Mouse (Mus musculus): Measurements from ENCODE around the gene Fam209. TPM values are rescaled to one million over a fixed set of nuclear protein-coding genes. Genes with fewer than 3 reads are reported as not detected.

Fam209 gene
- polyA plus RNA-seq, 1 experiment from 2014 or later, result not detected

- no peaks in the 10 kb centered on the region for H3K27me3 ChIP-seq (ENCODE audit: control insufficient read depth, insufficient read depth, low read length)
- whole genome bisulfite sequencing, result 89% methylated on average over 4 of the region's 4 CpGs
- H3K4me3 ChIP-seq (ENCODE audit: low read length), result no peak overlapping the region
- H3K9ac ChIP-seq (ENCODE audit: low read depth, low read length), result no peak overlapping the region
- no peak overlapping the region for H3K4me2 ChIP-seq (replicated peaks; ENCODE audit: low read depth, low read length)
- no peak for ATAC-seq (ENCODE audit: low FRiP score, low TSS enrichment)
- no peaks in the 10 kb centered on the region for H3K9me3 ChIP-seq (ENCODE audit: control insufficient read depth, low read length)
- no peaks in the 10 kb centered on the region for H3K4me1 ChIP-seq (ENCODE audit: control insufficient read depth, insufficient read depth, low read length)
- no peak overlapping the region for H3K27ac ChIP-seq (ENCODE audit: low read depth, low read length)
- peaks cover 64% of the 10 kb centered on the region for H3K36me3 ChIP-seq (ENCODE audit: control insufficient read depth, insufficient read depth, low read length)
These were observed 24.0 kb upstream of the Fam209 start for GRCm38 (mm10) chr2:172448329-172448728.

GRCm38 (mm10) chr2:172450640-172451039, 21.7 kb upstream of the Fam209 start:
- Histone ChIP-seq H3K4me2 (replicated peaks; ENCODE audit: low read depth, low read length) (no peak overlapping the region), H3K9ac (ENCODE audit: low read depth, low read length) (no peak overlapping the region), H3K27ac (ENCODE audit: low read depth, low read length) (no peak overlapping the region), H3K4me3 (ENCODE audit: low read length) (no peak overlapping the region), H3K9me3 (ENCODE audit: control insufficient read depth, low read length) (no peaks in the 10 kb centered on the region), H3K36me3 (ENCODE audit: control insufficient read depth, insufficient read depth, low read length) (peaks cover 69% of the 10 kb centered on the region), H3K27me3 (ENCODE audit: control insufficient read depth, insufficient read depth, low read length) (no peaks in the 10 kb centered on the region), H3K4me1 (ENCODE audit: control insufficient read depth, insufficient read depth, low read length) (no peaks in the 10 kb centered on the region)
- no peak for ATAC-seq (ENCODE audit: low FRiP score, low TSS enrichment)
- 88% methylated on average over 6 of the region's 6 CpGs for WGBS

GRCm38 (mm10) chr2:172452031-172452430, 20.3 kb upstream of the Fam209 start:
- peaks cover 59% of the 10 kb centered on the region for H3K36me3 ChIP-seq (ENCODE audit: control insufficient read depth, insufficient read depth, low read length)
- no peak overlapping the region for H3K4me3 ChIP-seq (ENCODE audit: low read length)
- no peaks in the 10 kb centered on the region for H3K27me3 ChIP-seq (ENCODE audit: control insufficient read depth, insufficient read depth, low read length)
- H3K9ac ChIP-seq (ENCODE audit: low read depth, low read length), result no peak overlapping the region
- no peak overlapping the region for H3K4me2 ChIP-seq (replicated peaks; ENCODE audit: low read depth, low read length)
- no peaks in the 10 kb centered on the region for H3K9me3 ChIP-seq (ENCODE audit: control insufficient read depth, low read length)
- 95% methylated on average over 4 of the region's 4 CpGs for WGBS
- H3K27ac ChIP-seq (ENCODE audit: low read depth, low read length), result no peak overlapping the region
- H3K4me1 ChIP-seq (ENCODE audit: control insufficient read depth, insufficient read depth, low read length), result no peaks in the 10 kb centered on the region
- no peak for ATAC-seq (ENCODE audit: low FRiP score, low TSS enrichment)

DNA sequence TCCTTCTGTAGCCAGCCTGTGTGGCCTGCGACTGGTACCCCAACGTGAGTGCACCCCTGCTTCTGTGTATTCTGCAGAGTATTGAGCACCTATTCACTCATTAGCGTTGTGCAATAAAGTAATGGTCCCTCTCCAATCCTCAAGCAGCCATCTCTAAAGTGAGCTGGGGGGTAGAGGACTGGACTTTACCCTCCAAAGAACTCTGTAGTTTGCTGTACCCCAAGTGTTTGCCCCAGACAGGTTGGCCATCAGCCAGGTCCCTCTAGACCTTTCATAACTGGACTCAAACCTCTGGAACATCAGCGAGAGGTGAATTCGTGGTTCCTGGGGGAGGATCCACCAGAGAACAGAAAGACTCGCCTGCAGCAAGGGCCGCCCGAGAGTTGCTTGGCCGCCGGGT, 19.9 kb upstream of the Fam209 start:
- H3K36me3 ChIP-seq (ENCODE audit: control insufficient read depth, insufficient read depth, low read length), result peaks cover 56% of the 10 kb centered on the region

GRCm38 (mm10) chr2:172458496-172458895, 13.8 kb upstream of the Fam209 start, which contains the start of gene Gcnt7:
Gene Gcnt7 (minus strand): TSS chr2:172458596.
- no peaks in the 10 kb centered on the region for H3K27me3 ChIP-seq (ENCODE audit: control insufficient read depth, insufficient read depth, low read length)
- H3K4me1 ChIP-seq (ENCODE audit: control insufficient read depth, insufficient read depth, low read length), result no peaks in the 10 kb centered on the region
- no peak within 1 kb of the TSS for H3K4me3 ChIP-seq (ENCODE audit: low read length)
- no peak within 1 kb of the TSS for H3K9ac ChIP-seq (ENCODE audit: low read depth, low read length)
- no peak within 1 kb of the TSS for H3K4me2 ChIP-seq (replicated peaks; ENCODE audit: low read depth, low read length)
- H3K27ac ChIP-seq (ENCODE audit: low read depth, low read length), result no peak within 1 kb of the TSS
- no peaks in the 10 kb centered on the region for H3K9me3 ChIP-seq (ENCODE audit: control insufficient read depth, low read length)
- no peak for ATAC-seq (ENCODE audit: low FRiP score, low TSS enrichment)
- peaks cover 17% of the 10 kb centered on the region for H3K36me3 ChIP-seq (ENCODE audit: control insufficient read depth, insufficient read depth, low read length)
- 89% methylated on average over 11 of the region's 11 CpGs for WGBS

More for the DNA sequence above, 19.9 kb upstream of the Fam209 start:
- no peak for ATAC-seq (ENCODE audit: low FRiP score, low TSS enrichment)
- Histone ChIP-seq H3K4me2 (replicated peaks; ENCODE audit: low read depth, low read length) (no peak overlapping the region), H3K4me3 (ENCODE audit: low read length) (no peak overlapping the region), H3K9ac (ENCODE audit: low read depth, low read length) (no peak overlapping the region), H3K9me3 (ENCODE audit: control insufficient read depth, low read length) (no peaks in the 10 kb centered on the region), H3K4me1 (ENCODE audit: control insufficient read depth, insufficient read depth, low read length) (no peaks in the 10 kb centered on the region), H3K27me3 (ENCODE audit: control insufficient read depth, insufficient read depth, low read length) (no peaks in the 10 kb centered on the region), H3K27ac (ENCODE audit: low read depth, low read length) (no peak overlapping the region)
- 95% methylated on average over 10 of the region's 10 CpGs for WGBS

GRCm38 (mm10) chr2:172460647-172461046, 11.7 kb upstream of the Fam209 start:
- Histone ChIP-seq H3K4me3 (ENCODE audit: low read length) (no peak overlapping the region), H3K4me2 (replicated peaks; ENCODE audit: low read depth, low read length) (no peak overlapping the region), H3K27ac (ENCODE audit: low read depth, low read length) (no peak overlapping the region), H3K9ac (ENCODE audit: low read depth, low read length) (no peak overlapping the region), H3K36me3 (ENCODE audit: control insufficient read depth, insufficient read depth, low read length) (peaks cover 32% of the 10 kb centered on the region), H3K9me3 (ENCODE audit: control insufficient read depth, low read length) (no peaks in the 10 kb centered on the region), H3K4me1 (ENCODE audit: control insufficient read depth, insufficient read depth, low read length) (no peaks in the 10 kb centered on the region), H3K27me3 (ENCODE audit: control insufficient read depth, insufficient read depth, low read length) (no peaks in the 10 kb centered on the region)
- WGBS, result 83% methylated on average over 2 of the region's 2 CpGs
- no peak for ATAC-seq (ENCODE audit: low FRiP score, low TSS enrichment)

DNA sequence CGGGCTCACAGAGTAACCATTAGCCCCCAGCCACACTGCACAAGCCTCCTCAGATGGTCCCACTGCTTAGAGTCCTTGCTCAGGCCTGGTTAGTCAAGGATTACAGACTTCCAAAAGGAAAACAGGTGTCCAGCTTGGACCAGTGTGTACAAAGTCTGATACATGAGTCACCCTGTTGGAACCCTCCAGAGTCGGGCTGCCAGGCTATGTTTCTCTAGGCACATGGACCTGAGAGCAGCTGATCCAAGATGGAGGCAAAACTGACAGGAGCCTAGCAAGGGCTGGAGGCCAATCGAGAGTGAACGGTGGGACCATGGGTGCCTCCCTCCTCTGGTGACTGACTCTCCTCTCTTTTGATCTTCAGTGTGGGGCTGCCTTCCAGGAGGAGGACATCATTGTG, 9.5 kb upstream of the Fam209 start:
- Histone ChIP-seq H3K27me3 (ENCODE audit: control insufficient read depth, insufficient read depth, low read length) (no peaks in the 10 kb centered on the region), H3K4me1 (ENCODE audit: control insufficient read depth, insufficient read depth, low read length) (no peaks in the 10 kb centered on the region), H3K4me3 (ENCODE audit: low read length) (no peak overlapping the region), H3K36me3 (ENCODE audit: control insufficient read depth, insufficient read depth, low read length) (peaks cover 45% of the 10 kb centered on the region), H3K27ac (ENCODE audit: low read depth, low read length) (no peak overlapping the region), H3K9ac (ENCODE audit: low read depth, low read length) (no peak overlapping the region), H3K9me3 (ENCODE audit: control insufficient read depth, low read length) (no peaks in the 10 kb centered on the region), H3K4me2 (replicated peaks; ENCODE audit: low read depth, low read length) (no peak overlapping the region)
- WGBS, result 85% methylated on average over 4 of the region's 4 CpGs
- ATAC-seq (ENCODE audit: low FRiP score, low TSS enrichment), result no peak

- Histone ChIP-seq H3K4me1 (ENCODE audit: control insufficient read depth, insufficient read depth, low read length) (no peaks in the 10 kb centered on the region), H3K9me3 (ENCODE audit: control insufficient read depth, low read length) (no peaks in the 10 kb centered on the region), H3K4me3 (ENCODE audit: low read length) (no peak overlapping the region), H3K27me3 (ENCODE audit: control insufficient read depth, insufficient read depth, low read length) (no peaks in the 10 kb centered on the region), H3K36me3 (ENCODE audit: control insufficient read depth, insufficient read depth, low read length) (peaks cover 61% of the 10 kb centered on the region), H3K4me2 (replicated peaks; ENCODE audit: low read depth, low read length) (no peak overlapping the region), H3K27ac (ENCODE audit: low read depth, low read length) (no peak overlapping the region), H3K9ac (ENCODE audit: low read depth, low read length) (no peak overlapping the region)
- ATAC-seq (ENCODE audit: low FRiP score, low TSS enrichment), result no peak
- WGBS, result 93% methylated on average over 11 of the region's 11 CpGs
These were observed 5.7 kb upstream of the Fam209 start for GRCm38 (mm10) chr2:172466427-172467132.

- no peak overlapping the region for H3K9ac ChIP-seq (ENCODE audit: low read depth, low read length)
- H3K27ac ChIP-seq (ENCODE audit: low read depth, low read length), result no peak overlapping the region
- H3K27me3 ChIP-seq (ENCODE audit: control insufficient read depth, insufficient read depth, low read length), result no peaks in the 10 kb centered on the region
- no peak overlapping the region for H3K4me2 ChIP-seq (replicated peaks; ENCODE audit: low read depth, low read length)
- no peaks in the 10 kb centered on the region for H3K9me3 ChIP-seq (ENCODE audit: control insufficient read depth, low read length)
- no peaks in the 10 kb centered on the region for H3K4me1 ChIP-seq (ENCODE audit: control insufficient read depth, insufficient read depth, low read length)
- WGBS, result 96% methylated on average over 5 of the region's 5 CpGs
- H3K4me3 ChIP-seq (ENCODE audit: low read length), result no peak overlapping the region
- ATAC-seq (ENCODE audit: low FRiP score, low TSS enrichment), result no peak
- peaks cover 61% of the 10 kb centered on the region for H3K36me3 ChIP-seq (ENCODE audit: control insufficient read depth, insufficient read depth, low read length)
These were observed 5.1 kb upstream of the Fam209 start for GRCm38 (mm10) chr2:172467206-172467605.

All from kidney, embryonic 14.5 days (tissue).